Mouse (Mus musculus): ENCODE results near the gene Casp9. TPM values are rescaled to one million over a fixed set of nuclear protein-coding genes. Genes with fewer than 3 reads are reported as not detected.
"Not testable (repeated sequence)": the region's sequence is repeated elsewhere in the genome, so short reads cannot be mapped to it uniquely, and the experiment has no call there.

Casp9 gene
- polyA plus RNA-seq, 1 experiment from 2014 or later, result 20.7 TPM

DNA sequence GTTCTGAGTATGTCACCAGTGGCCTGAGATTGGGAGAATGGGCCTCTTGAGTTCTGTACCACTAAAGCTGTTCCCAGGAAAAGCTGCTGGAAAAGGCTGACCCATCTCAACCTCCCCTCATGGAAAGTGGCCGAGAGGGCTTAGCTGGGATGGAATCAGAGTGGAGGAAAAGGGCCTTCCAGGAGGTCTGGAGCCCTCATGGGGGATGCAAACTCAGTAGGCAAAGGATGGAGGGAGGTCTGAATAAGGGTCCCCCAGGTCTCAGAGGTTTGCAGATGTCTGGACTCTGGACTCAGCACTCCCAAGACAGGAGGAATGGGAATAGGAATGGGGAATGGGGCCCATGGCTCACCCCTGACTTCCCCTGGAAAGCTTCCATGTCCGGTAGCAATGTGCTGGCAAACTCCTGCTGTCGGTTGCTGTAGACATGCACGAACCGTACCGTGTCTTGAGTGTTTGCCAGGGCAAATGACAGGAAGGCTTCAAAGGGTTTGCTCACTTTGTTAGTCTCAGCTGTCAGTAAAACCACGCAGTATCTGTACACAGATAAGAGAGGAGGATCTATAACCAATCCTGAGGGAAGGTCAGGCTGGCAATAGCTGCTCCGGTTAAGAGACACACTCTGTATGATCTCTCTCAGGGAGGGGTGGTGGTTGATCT is 23.8 kb upstream of the Casp9 start:
- Histone ChIP-seq H3K36me3 (ENCODE audit: control insufficient read depth, insufficient read depth, low read length) (peaks cover 47% of the 10 kb centered on the region), H3K27me3 (ENCODE audit: control insufficient read depth, insufficient read depth, low read depth, low read length) (no peaks in the 10 kb centered on the region), H3K9me3 (replicated peaks; ENCODE audit: control insufficient read depth, low read length, poor library complexity, severe bottlenecking) (no peaks in the 10 kb centered on the region), H3K27ac (ENCODE audit: low read length) (no peak overlapping the region), H3K4me2 (ENCODE audit: low read length) (no peak overlapping the region), H3K4me3 (ENCODE audit: low read depth, low read length) (no peak overlapping the region), H3K9ac (ENCODE audit: low read depth, low read length) (no peak overlapping the region), H3K4me1 (ENCODE audit: control insufficient read depth, insufficient read depth, low read length) (no peaks in the 10 kb centered on the region; the same call in 1 of the 2 replicates)
- 92% methylated on average over 8 of the region's 8 CpGs for WGBS
- no peak for ATAC-seq

DNA sequence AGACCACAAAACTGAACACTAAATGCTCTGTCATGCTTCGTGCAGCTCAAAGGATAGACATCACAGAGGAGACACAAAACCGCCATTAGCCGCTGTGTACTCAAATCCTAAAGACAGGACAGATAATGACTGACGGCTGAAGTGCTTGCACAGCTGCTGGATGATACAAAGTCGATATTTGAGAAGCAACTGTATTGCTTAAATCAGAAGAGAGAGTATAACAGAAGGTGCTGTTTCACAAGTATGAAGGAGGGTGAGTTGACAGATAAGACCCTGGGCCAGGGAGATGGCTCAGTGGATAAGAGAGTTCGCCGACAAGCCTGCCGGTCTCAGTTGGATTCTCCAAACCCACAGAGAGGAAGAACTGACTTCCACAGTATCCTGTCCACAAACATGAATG is 21.6 kb upstream of the Casp9 start:
- Histone ChIP-seq H3K9ac (ENCODE audit: low read depth, low read length) (no peak overlapping the region), H3K4me3 (ENCODE audit: low read depth, low read length) (no peak overlapping the region), H3K9me3 (replicated peaks; ENCODE audit: control insufficient read depth, low read length, poor library complexity, severe bottlenecking) (no peaks in the 10 kb centered on the region), H3K27ac (ENCODE audit: low read length) (no peak overlapping the region), H3K27me3 (ENCODE audit: control insufficient read depth, insufficient read depth, low read depth, low read length) (no peaks in the 10 kb centered on the region), H3K36me3 (ENCODE audit: control insufficient read depth, insufficient read depth, low read length) (peaks cover 54% of the 10 kb centered on the region), H3K4me1 (ENCODE audit: control insufficient read depth, insufficient read depth, low read length) (no peaks in the 10 kb centered on the region; the same call in 1 of the 2 replicates), H3K4me2 (ENCODE audit: low read length) (no peak overlapping the region)
- ATAC-seq, result no peak
- 93% methylated on average over 8 of the region's 8 CpGs for WGBS

DNA sequence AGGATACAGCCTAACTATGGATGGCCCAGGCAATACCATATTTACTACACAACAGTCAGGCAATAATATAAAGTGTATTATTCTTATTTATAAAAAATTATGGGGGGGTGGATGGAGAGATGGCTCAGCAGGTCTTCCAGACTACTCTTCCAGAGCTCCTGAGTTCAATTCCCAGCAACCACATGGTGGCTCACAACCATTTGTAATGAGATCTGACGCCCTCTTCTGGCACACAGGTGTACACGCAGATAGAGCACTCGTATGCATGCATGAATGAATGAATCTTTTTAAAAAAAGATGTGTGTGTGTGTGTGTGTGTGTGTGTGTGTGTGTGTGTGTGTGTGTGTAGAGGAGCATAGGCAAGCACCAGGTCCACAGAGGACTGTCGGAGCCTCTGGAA is 20.4 kb upstream of the Casp9 start:
- H3K4me2 ChIP-seq (ENCODE audit: low read length); H3K4me3 ChIP-seq (ENCODE audit: low read depth, low read length); H3K4me1 ChIP-seq (ENCODE audit: control insufficient read depth, insufficient read depth, low read length); H3K9me3 ChIP-seq (replicated peaks; ENCODE audit: control insufficient read depth, low read length, poor library complexity, severe bottlenecking); H3K27ac ChIP-seq (ENCODE audit: low read length); H3K9ac ChIP-seq (ENCODE audit: low read depth, low read length); ATAC-seq; H3K27me3 ChIP-seq (ENCODE audit: control insufficient read depth, insufficient read depth, low read depth, low read length): not testable (repeated sequence)
- WGBS, result 83% methylated on average over 4 of the region's 4 CpGs
- H3K36me3 ChIP-seq (ENCODE audit: control insufficient read depth, insufficient read depth, low read length), result peaks cover 51% of the 10 kb centered on the region

DNA sequence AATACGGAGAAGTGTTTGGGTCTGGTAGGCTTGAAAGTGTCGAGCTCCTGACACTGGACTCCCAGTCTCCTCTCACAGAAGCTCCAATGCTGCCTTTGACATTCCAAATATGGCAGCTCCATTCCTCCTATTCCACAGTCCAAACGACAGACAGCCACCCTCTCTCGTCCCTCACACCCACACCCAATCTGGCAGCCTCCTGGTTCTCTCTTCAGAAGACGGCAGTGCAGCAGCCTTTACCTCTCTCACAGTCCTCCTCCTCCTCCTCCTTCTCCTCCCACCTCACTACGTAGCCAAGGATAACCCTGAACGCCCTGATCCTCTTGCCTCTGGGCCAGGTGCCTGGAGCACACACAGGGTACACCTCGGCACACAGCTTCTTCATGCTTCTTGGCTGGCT is 13.6 kb upstream of the Casp9 start:
- H3K9me3 ChIP-seq (replicated peaks; ENCODE audit: control insufficient read depth, low read length, poor library complexity, severe bottlenecking), result no peaks in the 10 kb centered on the region
- H3K36me3 ChIP-seq (ENCODE audit: control insufficient read depth, insufficient read depth, low read length), result peaks cover 42% of the 10 kb centered on the region
- no peak overlapping the region for H3K4me2 ChIP-seq (ENCODE audit: low read length)
- no peaks in the 10 kb centered on the region for H3K27me3 ChIP-seq (ENCODE audit: control insufficient read depth, insufficient read depth, low read depth, low read length)
- WGBS, result 96% methylated on average over 8 of the region's 8 CpGs
- ATAC-seq, result no peak
- no peaks in the 10 kb centered on the region for H3K4me1 ChIP-seq (ENCODE audit: control insufficient read depth, insufficient read depth, low read length)
- H3K27ac ChIP-seq (ENCODE audit: low read length), result no peak overlapping the region
- no peak overlapping the region for H3K9ac ChIP-seq (ENCODE audit: low read depth, low read length)
- H3K4me3 ChIP-seq (ENCODE audit: low read depth, low read length), result no peak overlapping the region

DNA sequence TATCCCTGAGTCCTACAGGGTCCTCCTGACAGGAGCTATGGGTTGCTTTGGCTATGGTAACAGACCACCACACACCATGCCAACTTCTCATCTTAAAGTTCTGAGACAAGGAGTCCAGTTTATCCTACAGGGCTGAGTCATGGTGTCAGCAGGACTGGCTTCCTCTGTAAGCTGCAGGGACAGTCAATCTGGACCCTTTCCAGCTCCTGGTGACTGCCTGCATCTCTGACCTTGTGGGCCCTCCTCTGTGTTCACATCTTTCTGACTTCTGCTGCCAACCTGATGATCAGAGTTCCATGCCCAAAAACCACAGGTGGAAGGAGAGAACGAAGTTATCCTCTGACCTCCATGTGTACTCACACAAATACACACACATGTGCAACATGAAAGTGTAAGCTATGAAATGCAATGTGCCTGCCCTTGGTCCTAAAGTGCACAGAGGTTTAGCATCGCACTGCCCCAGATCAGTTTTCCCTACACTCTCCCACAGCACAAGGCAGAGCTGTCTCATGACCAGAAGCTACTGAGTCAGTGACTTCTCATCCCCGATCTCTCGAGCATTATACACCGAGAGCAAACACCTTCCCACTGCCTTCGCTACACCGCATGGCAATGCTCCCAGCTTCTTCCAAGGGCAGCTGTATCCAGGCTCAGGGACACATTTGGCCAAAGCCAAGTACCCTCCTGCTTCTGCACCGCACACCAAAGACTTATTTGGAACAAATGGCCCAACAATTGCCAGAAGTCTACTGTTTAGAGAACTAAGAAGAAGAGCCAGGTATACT is 12.0 kb upstream of the Casp9 start:
- Histone ChIP-seq H3K4me3 (ENCODE audit: low read depth, low read length) (no peak overlapping the region), H3K27me3 (ENCODE audit: control insufficient read depth, insufficient read depth, low read depth, low read length) (no peaks in the 10 kb centered on the region), H3K9ac (ENCODE audit: low read depth, low read length) (no peak overlapping the region), H3K36me3 (ENCODE audit: control insufficient read depth, insufficient read depth, low read length) (peaks cover 40% of the 10 kb centered on the region), H3K4me2 (ENCODE audit: low read length) (no peak overlapping the region), H3K4me1 (ENCODE audit: control insufficient read depth, insufficient read depth, low read length) (no peaks in the 10 kb centered on the region), H3K9me3 (replicated peaks; ENCODE audit: control insufficient read depth, low read length, poor library complexity, severe bottlenecking) (no peaks in the 10 kb centered on the region), H3K27ac (ENCODE audit: low read length) (no peak overlapping the region)
- ATAC-seq, result no peak
- WGBS, result 95% methylated on average over 8 of the region's 8 CpGs

DNA sequence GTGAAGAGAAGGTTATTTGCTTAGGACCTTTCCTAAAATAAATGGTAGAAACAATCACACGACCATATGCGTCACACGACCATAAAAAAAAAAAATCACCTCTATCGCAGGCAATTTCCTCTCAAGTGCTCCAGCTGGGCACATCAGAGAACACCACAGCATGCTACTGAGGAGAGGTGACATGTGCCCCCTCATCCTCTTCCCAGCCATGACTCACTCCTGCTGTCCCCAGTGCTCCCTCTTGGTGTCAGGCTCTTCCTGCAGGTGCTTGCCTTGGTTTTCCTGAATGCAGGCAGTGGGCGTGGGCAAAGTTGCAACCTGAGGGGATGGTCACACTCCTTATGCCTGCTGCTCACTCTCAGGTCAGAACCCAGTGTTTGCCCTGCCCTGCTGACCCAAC is 8.6 kb upstream of the Casp9 start:
- H3K27ac ChIP-seq (ENCODE audit: low read length), result no peak overlapping the region
- no peak overlapping the region for H3K4me2 ChIP-seq (ENCODE audit: low read length)
- WGBS, result 92% methylated on average over 5 of the region's 5 CpGs
- H3K4me3 ChIP-seq (ENCODE audit: low read depth, low read length), result no peak overlapping the region
- no peak overlapping the region for H3K9ac ChIP-seq (ENCODE audit: low read depth, low read length)
- H3K4me1 ChIP-seq (ENCODE audit: control insufficient read depth, insufficient read depth, low read length), result peaks cover 4% of the 10 kb centered on the region
- no peaks in the 10 kb centered on the region for H3K27me3 ChIP-seq (ENCODE audit: control insufficient read depth, insufficient read depth, low read depth, low read length)
- H3K36me3 ChIP-seq (ENCODE audit: control insufficient read depth, insufficient read depth, low read length), result peaks cover 37% of the 10 kb centered on the region
- ATAC-seq, result no peak
- no peaks in the 10 kb centered on the region for H3K9me3 ChIP-seq (replicated peaks; ENCODE audit: control insufficient read depth, low read length, poor library complexity, severe bottlenecking)

DNA sequence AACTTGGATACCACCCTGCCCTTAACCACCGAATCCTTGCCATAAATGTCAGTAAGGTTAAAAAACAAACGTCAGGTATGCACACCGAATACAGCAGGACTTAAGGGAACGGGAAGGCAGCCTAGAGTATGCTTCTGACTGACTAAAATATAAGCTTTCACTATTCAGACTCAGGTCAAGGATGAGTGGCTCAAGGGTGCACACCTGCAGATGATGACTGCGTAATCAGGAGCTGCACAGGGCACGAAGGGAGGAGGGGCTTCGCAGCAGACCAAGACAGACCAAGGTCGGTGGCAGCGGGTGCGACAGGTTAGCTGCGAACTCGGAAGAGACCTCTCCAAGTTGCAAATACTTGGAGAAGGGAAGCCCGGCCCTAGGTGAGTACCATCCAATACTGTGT is 7.3 kb upstream of the Casp9 start:
- no peak overlapping the region for H3K4me3 ChIP-seq (ENCODE audit: low read depth, low read length)
- H3K4me1 ChIP-seq (ENCODE audit: control insufficient read depth, insufficient read depth, low read length), result peaks cover 6% of the 10 kb centered on the region
- H3K36me3 ChIP-seq (ENCODE audit: control insufficient read depth, insufficient read depth, low read length), result peaks cover 31% of the 10 kb centered on the region
- no peaks in the 10 kb centered on the region for H3K27me3 ChIP-seq (ENCODE audit: control insufficient read depth, insufficient read depth, low read depth, low read length)
- H3K9me3 ChIP-seq (replicated peaks; ENCODE audit: control insufficient read depth, low read length, poor library complexity, severe bottlenecking), result no peaks in the 10 kb centered on the region
- WGBS, result 91% methylated on average over 13 of the region's 13 CpGs
- no peak overlapping the region for H3K4me2 ChIP-seq (ENCODE audit: low read length)
- no peak overlapping the region for H3K27ac ChIP-seq (ENCODE audit: low read length)
- no peak for ATAC-seq
- H3K9ac ChIP-seq (ENCODE audit: low read depth, low read length), result no peak overlapping the region

DNA sequence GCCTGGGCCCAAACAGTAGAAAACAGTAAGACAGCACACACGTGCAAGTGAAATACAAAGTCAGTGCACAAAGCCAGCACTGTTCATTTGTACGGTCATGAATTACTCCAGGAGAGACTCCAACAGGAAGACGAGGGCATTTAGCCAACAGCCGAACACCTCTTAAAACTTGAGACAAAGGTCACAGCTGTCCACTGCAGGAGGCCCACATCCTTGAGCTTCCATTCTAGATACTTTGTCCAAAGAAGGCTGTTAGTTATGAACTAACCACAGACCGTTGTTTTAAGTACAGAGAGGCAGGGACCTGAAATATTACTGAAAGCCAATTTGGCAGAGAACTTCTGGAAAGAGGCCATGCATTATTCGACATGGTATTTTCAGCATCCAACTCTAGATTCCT is 6.4 kb upstream of the Casp9 start:
- H3K27ac ChIP-seq (ENCODE audit: low read length), result no peak overlapping the region
- H3K4me2 ChIP-seq (ENCODE audit: low read length), result no peak overlapping the region
- no peaks in the 10 kb centered on the region for H3K27me3 ChIP-seq (ENCODE audit: control insufficient read depth, insufficient read depth, low read depth, low read length)
- no peak overlapping the region for H3K4me3 ChIP-seq (ENCODE audit: low read depth, low read length)
- WGBS, result 79% methylated on average over 6 of the region's 6 CpGs
- H3K9ac ChIP-seq (ENCODE audit: low read depth, low read length), result no peak overlapping the region
- H3K9me3 ChIP-seq (replicated peaks; ENCODE audit: control insufficient read depth, low read length, poor library complexity, severe bottlenecking), result no peaks in the 10 kb centered on the region
- no peak for ATAC-seq
- peaks cover 6% of the 10 kb centered on the region for H3K4me1 ChIP-seq (ENCODE audit: control insufficient read depth, insufficient read depth, low read length)
- H3K36me3 ChIP-seq (ENCODE audit: control insufficient read depth, insufficient read depth, low read length), result peaks cover 28% of the 10 kb centered on the region

DNA sequence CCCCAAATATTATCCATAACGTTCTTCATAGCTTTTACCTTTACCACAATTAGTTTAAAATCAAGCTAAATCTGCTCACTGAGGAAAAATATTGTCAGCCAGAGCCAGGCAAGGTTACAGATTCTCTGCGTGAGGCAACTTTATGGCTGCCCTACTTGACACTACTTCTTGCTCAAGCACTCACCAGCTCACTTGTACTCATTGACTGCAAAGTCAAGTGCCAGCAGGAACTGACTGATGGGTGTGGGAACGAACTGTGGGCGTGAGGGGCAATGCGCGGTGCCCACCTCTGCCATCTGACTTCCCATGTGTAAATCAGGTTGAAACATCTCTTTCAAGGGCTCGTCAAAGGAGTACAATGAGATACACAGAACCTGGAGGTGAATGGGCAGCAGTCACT is 6.0 kb upstream of the Casp9 start:
- no peak overlapping the region for H3K27ac ChIP-seq (ENCODE audit: low read length)
- H3K36me3 ChIP-seq (ENCODE audit: control insufficient read depth, insufficient read depth, low read length), result peaks cover 24% of the 10 kb centered on the region
- no peak overlapping the region for H3K4me3 ChIP-seq (ENCODE audit: low read depth, low read length)
- WGBS, result 93% methylated on average over 7 of the region's 7 CpGs
- H3K4me1 ChIP-seq (ENCODE audit: control insufficient read depth, insufficient read depth, low read length), result peaks cover 6% of the 10 kb centered on the region
- H3K27me3 ChIP-seq (ENCODE audit: control insufficient read depth, insufficient read depth, low read depth, low read length), result no peaks in the 10 kb centered on the region
- H3K4me2 ChIP-seq (ENCODE audit: low read length), result no peak overlapping the region
- ATAC-seq, result no peak
- no peaks in the 10 kb centered on the region for H3K9me3 ChIP-seq (replicated peaks; ENCODE audit: control insufficient read depth, low read length, poor library complexity, severe bottlenecking)
- H3K9ac ChIP-seq (ENCODE audit: low read depth, low read length), result no peak overlapping the region

Data from midbrain, embryonic 16.5 days (tissue).